Mouse (Mus musculus) hindbrain, postnatal 0 days (tissue): Measurements from ENCODE around the gene Aif1l. TPM values are rescaled to one million over a fixed set of nuclear protein-coding genes. Genes with fewer than 3 reads are reported as not detected.

Experiments
- ATAC-seq: fragments of 200-750 bp; cut with Nextera tagmentation; 2 replicates; pipeline ENCODE4 v1.8.0; 2017; ENCODE audit warnings: mild to moderate bottlenecking, moderate TSS enrichment, moderate library complexity
- DNase-seq: peaks from one replicate; pipeline ENCODE4 v3.0.0-alpha.2; 2015; ENCODE audit warnings: low spot score
- H3K27ac ChIP-seq: fragments of 300-500 bp; sonication (generic); 2 replicates; pipeline ENCODE4 v1.5.1; 2014; ENCODE audit warnings: mild to moderate bottlenecking
- H3K27me3 ChIP-seq: fragments of 300-500 bp; sonication (generic); 2 replicates; pipeline ENCODE4 v1.6.1; 2014; ENCODE audit warnings: low read length, mixed read lengths; ENCODE audit not compliant: insufficient read depth
- H3K36me3 ChIP-seq: fragments of 300-500 bp; sonication (generic); 2 replicates; pipeline ENCODE4 v1.6.1; 2014; ENCODE audit warnings: low read length, mixed read lengths; ENCODE audit not compliant: insufficient read depth
- H3K4me1 ChIP-seq: fragments of 300-500 bp; sonication (generic); 2 replicates; pipeline ENCODE4 v1.6.1; 2014; ENCODE audit warnings: antibody characterized with exemption, low read length, mixed read lengths; ENCODE audit not compliant: insufficient read depth
- H3K4me2 ChIP-seq: fragments of 300-500 bp; sonication (generic); 2 replicates; pipeline ENCODE4 v1.6.1; 2014; ENCODE audit warnings: low read depth, mild to moderate bottlenecking, low read length, moderate library complexity, mixed read lengths
- H3K4me3 ChIP-seq: fragments of 300-500 bp; sonication (generic); 2 replicates; pipeline ENCODE4 v1.5.1; 2014; ENCODE audit warnings: low read length
- H3K9ac ChIP-seq: fragments of 300-500 bp; sonication (generic); replicated peaks from 2 replicates; pipeline ENCODE4 v1.6.1; 2014; ENCODE audit warnings: mild to moderate bottlenecking, low read length, moderate library complexity, mixed read lengths
- H3K9me3 ChIP-seq: fragments of 300-500 bp; sonication (generic); 2 replicates; pipeline ENCODE4 v1.6.1; 2016; ENCODE audit warnings: low read length, mixed read lengths
- CTCF ChIP-seq: IDR thresholded peaks from 2 replicates; pipeline ENCODE4 v1.5.1; 2016; ENCODE audit warnings: antibody characterized with exemption, control low read depth, low read depth
- WGBS: fragments of 180-500 bp; shearing (Covaris S2); extraction: QIAGEN DNeasy Blood & Tissue Kit; methylation state at CpG from one replicate; pipeline ENCODE4 v1.1.7; 2014; 5-methylcytosine and 5-hydroxymethylcytosine counted together
- polyA plus RNA-seq: library from polyadenylated mRNA; unstranded; fragments of >200 nt; fragmentation: Nextera tagmentation; extraction: Ambion mirVana; gene quantifications from 2 replicates; pipeline ENCODE4 v1.2.1, GENCODE M21; 2015
- total RNA-seq: library from RNA; depleted of rRNA; stranded (reverse); fragments of >200 nt; gene quantifications from 2 replicates; pipeline ENCODE4 v1.2.3, GENCODE M21; 2014; rRNA removed

Gene Aif1l
- total and polyA plus RNA-seq, 2 experiments from 2014 or later, result 13.2 to 18.2 TPM

- peaks cover 67% of the 10 kb centered on the region for H3K36me3 ChIP-seq
- H3K9ac ChIP-seq, result no peak overlapping the region
- DNase-seq, result no peak
- H3K4me1 ChIP-seq, result no peaks in the 10 kb centered on the region
- H3K4me2 ChIP-seq, result no peak overlapping the region
- no peak overlapping the region for H3K4me3 ChIP-seq
- H3K27me3 ChIP-seq, result no peaks in the 10 kb centered on the region
- WGBS, result 92% methylated on average over 5 of the region's 5 CpGs
- TF ChIP-seq CTCF, result no peak
- H3K9me3 ChIP-seq, result no peaks in the 10 kb centered on the region
- H3K27ac ChIP-seq, result no peak overlapping the region
- ATAC-seq, result no peak
Observed at GRCm38 (mm10) chr2:32020229-32020628, 70.3 kb downstream of the Aif1l start.

Other genes with a start within 250 kb of the Aif1l start
- not detected in 2 replicates for gene Qrfp, start 139.6 kb upstream of the Aif1l start, total RNA-seq
- gene Qrfp, start 139.6 kb upstream of the Aif1l start, polyA plus RNA-seq, result 0.06 TPM in 1 of 2 replicates, not detected in the other
- gene Fibcd1, start 104.1 kb upstream of the Aif1l start, total RNA-seq, result 27.3 and 28.9 TPM in 2 replicates
- 8.7 and 9.1 TPM in 2 replicates for gene Fibcd1, start 104.1 kb upstream of the Aif1l start, polyA plus RNA-seq
- gene Lamc3, start 62.8 kb upstream of the Aif1l start, total RNA-seq, result 11.6 and 12.9 TPM in 2 replicates
- 2.0 and 2.1 TPM in 2 replicates for gene Lamc3, start 62.8 kb upstream of the Aif1l start, polyA plus RNA-seq
- 26.2 and 29.3 TPM in 2 replicates for gene Nup214, start 24.3 kb downstream of the Aif1l start, total RNA-seq
- gene Nup214, start 24.3 kb downstream of the Aif1l start, polyA plus RNA-seq, result 65.3 and 67.4 TPM in 2 replicates
- gene Fam78a, start 134.7 kb downstream of the Aif1l start, total RNA-seq, result 0.83 and 1.3 TPM in 2 replicates
- gene Fam78a, start 134.7 kb downstream of the Aif1l start, polyA plus RNA-seq, result 0.21 and 0.39 TPM in 2 replicates
- gene Plpp7, start 145.4 kb downstream of the Aif1l start, total RNA-seq, result 39.2 and 50.5 TPM in 2 replicates
- gene Plpp7, start 145.4 kb downstream of the Aif1l start, polyA plus RNA-seq, result 28.2 and 28.3 TPM in 2 replicates
- 188 and 206 TPM in 2 replicates for gene Prrc2b, start 200.9 kb downstream of the Aif1l start, total RNA-seq
- 44.8 and 55.9 TPM in 2 replicates for gene Prrc2b, start 200.9 kb downstream of the Aif1l start, polyA plus RNA-seq